ENCODE assay signal across 21 mouse cellular contexts in genomic region chr11:116417054-116417453, GRCm38 (mm10). TPM values are rescaled to one million over a fixed set of nuclear protein-coding genes. Genes with fewer than 3 reads are reported as not detected.
DNase-seq lines count a peak whose midpoint lies in the region; ATAC-seq and TF ChIP-seq lines count a peak whose summit lies in the region.
"Had no signal": no experiment of that assay in that cellular context is flagged by ENCODE, and none has a peak within 500 bp of the region (broad histone marks: within the 10 kb centered on the region; RNA-seq: fewer than 3 reads in every experiment).

No protein-coding gene starts in this region.

- TF ChIP-seq RAD21 in CH12.LX (IDR thresholded peaks at IDR 0.05; ENCODE audit: low read depth, low read length): no peak

- no peak overlapping the region for H3K4me3 ChIP-seq in intestine, embryonic 15.5 days (replicated peaks)
- no peak overlapping the region for H3K4me3 ChIP-seq in intestine, postnatal 0 days (ENCODE audit: low read depth, low read length)
- no peak overlapping the region for H3K4me3 ChIP-seq in CH12.LX (replicated peaks in 1 of 3; ENCODE audit: low read depth in 2 of 3, low read length in 2 of 3, poor library complexity in 1 of 3)
- 0 out of 2 replicates have a peak overlapping the region, but pooled peaks have one; percentile 1 for H3K4me3 ChIP-seq in bone marrow macrophage, adult 2 months (ENCODE audit: insufficient read depth, low read length)
- H3K4me3 ChIP-seq in limb, embryonic 10.5 days: no peak overlapping the region
- H3K4me3 ChIP-seq: forebrain, embryonic 15.5 days; heart, embryonic 15.5 days; hindbrain, embryonic 10.5 days had no signal

- peak overlapping the region; percentile 57; the same call in 1 of the 2 replicates for H3K27ac ChIP-seq in intestine, embryonic 15.5 days
- H3K27ac ChIP-seq in intestine, postnatal 0 days (ENCODE audit: low read depth, low read length): no peak overlapping the region
- peak overlapping the region; percentile 99 for H3K27ac ChIP-seq in CH12.LX (ENCODE audit: insufficient read depth, low read depth)
- H3K27ac ChIP-seq in bone marrow macrophage, adult 2 months (ENCODE audit: insufficient read depth, low read depth, low read length): peak overlapping the region; percentile 0; the same call in 1 of the 2 replicates
- peak overlapping the region; percentile 89; the same call in 1 of the 2 replicates for H3K27ac ChIP-seq in limb, embryonic 10.5 days
- H3K27ac ChIP-seq: forebrain, embryonic 15.5 days; hindbrain, embryonic 10.5 days; hindbrain, embryonic 14.5 days had no signal

- H3K9ac ChIP-seq in intestine, embryonic 15.5 days: no peak overlapping the region
- no peak overlapping the region for H3K9ac ChIP-seq in intestine, postnatal 0 days (ENCODE audit: low read depth, low read length)
- H3K9ac ChIP-seq in CH12.LX (ENCODE audit: insufficient read depth, low read depth): no peak overlapping the region
- H3K9ac ChIP-seq: forebrain, embryonic 15.5 days; heart, embryonic 15.5 days; hindbrain, embryonic 14.5 days had no signal

- peaks cover 18% of the 10 kb centered on the region for H3K4me1 ChIP-seq in intestine, embryonic 15.5 days (replicated peaks)
- peaks cover 4% of the 10 kb centered on the region for H3K4me1 ChIP-seq in intestine, postnatal 0 days (replicated peaks; ENCODE audit: control insufficient read depth, insufficient read depth, low read length)
- H3K4me1 ChIP-seq in CH12.LX (ENCODE audit: control insufficient read depth in 1 of 2, insufficient read depth in 2 of 2): peaks cover 52 to 83% of the 10 kb centered on the region in 2 experiments
- peaks cover 31% of the 10 kb centered on the region for H3K4me1 ChIP-seq in bone marrow macrophage, adult 2 months (ENCODE audit: control insufficient read depth, insufficient read depth, low read length)
- peaks cover 51% of the 10 kb centered on the region for H3K4me1 ChIP-seq in limb, embryonic 10.5 days

- H3K4me2 ChIP-seq in intestine, embryonic 15.5 days (replicated peaks): no peak overlapping the region
- H3K4me2 ChIP-seq in intestine, postnatal 0 days (replicated peaks; ENCODE audit: low read depth): no peak overlapping the region
- no peak overlapping the region for H3K4me2 ChIP-seq in CH12.LX (ENCODE audit: insufficient read depth, low read depth, poor library complexity, severe bottlenecking)
- H3K4me2 ChIP-seq: forebrain, embryonic 15.5 days; heart, embryonic 11.5 days; heart, embryonic 15.5 days; hindbrain, embryonic 14.5 days had no signal

- no peak for TF ChIP-seq EP300 in CH12.LX (IDR thresholded peaks at IDR 0.05; ENCODE audit: low read length)

- H3K9me3 ChIP-seq in intestine, embryonic 15.5 days: no peaks in the 10 kb centered on the region
- H3K9me3 ChIP-seq in intestine, postnatal 0 days (ENCODE audit: control insufficient read depth): no peaks in the 10 kb centered on the region
- no peaks in the 10 kb centered on the region for H3K9me3 ChIP-seq in CH12.LX (replicated peaks; ENCODE audit: low read length)
- H3K9me3 ChIP-seq in limb, embryonic 10.5 days (replicated peaks): no peaks in the 10 kb centered on the region
- H3K9me3 ChIP-seq: forebrain, embryonic 15.5 days; heart, embryonic 15.5 days; hindbrain, embryonic 10.5 days had no signal

- dilution Hi-C loops in CH12.LX (cut with MboI; ENCODE audit: extremely low pct_ligation_motif_present, extremely low pct_unique_long_range_greater_than_20kb, low sequenced_read_pairs): no loop called here

- H3K27me3 ChIP-seq in intestine, embryonic 15.5 days (replicated peaks): no peaks in the 10 kb centered on the region
- H3K27me3 ChIP-seq in intestine, postnatal 0 days (replicated peaks; ENCODE audit: control insufficient read depth, insufficient read depth, low read length): no peaks in the 10 kb centered on the region
- H3K27me3 ChIP-seq in CH12.LX (replicated peaks): no peaks in the 10 kb centered on the region
- peaks cover 2% of the 10 kb centered on the region for H3K27me3 ChIP-seq in limb, embryonic 10.5 days (ENCODE audit: low read depth, poor library complexity, severe bottlenecking)
- H3K27me3 ChIP-seq: forebrain, embryonic 15.5 days; heart, embryonic 15.5 days had no signal

- no peak for ATAC-seq in intestine, embryonic 15.5 days
- no peak for ATAC-seq in intestine, postnatal 0 days
- ATAC-seq: forebrain, embryonic 15.5 days had no signal

- WGBS in intestine, embryonic 15.5 days: 90% methylated on average over 5 of the region's 5 CpGs
- WGBS in intestine, postnatal 0 days: 91% methylated on average over 5 of the region's 5 CpGs
- WGBS in limb, embryonic 10.5 days: 87% methylated on average over 5 of the region's 5 CpGs

- TF ChIP-seq POLR2A in CH12.LX (IDR thresholded peaks at IDR 0.05; ENCODE audit: low read depth, low read length): no peak
- TF ChIP-seq POLR2A in bone marrow macrophage, adult 2 months (IDR thresholded peaks at IDR 0.05; ENCODE audit: borderline replicate concordance, low read depth, low read length): no peak

- TF ChIP-seq CTCF in intestine, postnatal 0 days (IDR thresholded peaks at IDR 0.05; ENCODE audit: low read depth): no peak
- TF ChIP-seq CTCF in CH12.LX (conservative IDR thresholded peaks at IDR 0.05 in 1 of 2, IDR thresholded peaks at IDR 0.05 in 1 of 2; ENCODE audit: low read depth in 2 of 2, low read length in 2 of 2): no peak
- TF ChIP-seq CTCF in bone marrow macrophage, adult 2 months (IDR thresholded peaks at IDR 0.05; ENCODE audit: low read depth, low read length): no peak

- H3K79me2 ChIP-seq in CH12.LX (replicated peaks; ENCODE audit: control insufficient read depth, extremely low read depth, insufficient read depth, poor library complexity, severe bottlenecking): peaks cover 30% of the 10 kb centered on the region

- no peaks in the 10 kb centered on the region for H3K36me3 ChIP-seq in intestine, embryonic 15.5 days
- H3K36me3 ChIP-seq in intestine, postnatal 0 days (ENCODE audit: control insufficient read depth, insufficient read depth): no peaks in the 10 kb centered on the region
- H3K36me3 ChIP-seq in CH12.LX (replicated peaks in 1 of 2; ENCODE audit: control insufficient read depth in 1 of 2, insufficient read depth in 1 of 2, low read length in 1 of 2): peaks cover 0 to 3% of the 10 kb centered on the region in 2 experiments
- H3K36me3 ChIP-seq in limb, embryonic 10.5 days: no peaks in the 10 kb centered on the region
- H3K36me3 ChIP-seq: forebrain, embryonic 15.5 days; heart, embryonic 15.5 days; hindbrain, embryonic 10.5 days had no signal

- DNase-seq in CH12.LX (ENCODE audit: extremely low read depth): no peak
- DNase-seq in limb, embryonic 10.5 days (ENCODE audit: low spot score): no peak
- no peak for DNase-seq in urinary bladder, postnatal 25 days (ENCODE audit: low spot score)
- DNase-seq in cerebellum, postnatal 10 days: no peak
- no peak for DNase-seq in thymus, adult 18-20 months
- DNase-seq: adrenal gland, adult 8-10 months; cerebellum, adult 11-12 months; cerebellum, adult 9-10 months; cerebellum, postnatal 36 days; gastrocnemius, postnatal 10 days; heart, postnatal 14 days had no signal

- in situ Hi-C loops in CH12.LX (cut with MboI; ENCODE audit: low pct_ligation_motif_present, low pct_unique_long_range_greater_than_20kb, low sequenced_read_pairs): loop anchor here (25.0 kb wide), 1 partner anchor 780 kb away; the partner anchor contains the start of gene Slc25a19

TF ChIP-seq in CH12.LX, 34 proteins besides CTCF, POLR2A, EP300 and RAD21 (continues in another document):
- TF ChIP-seq USF2 (conservative IDR thresholded peaks at IDR 0.05; ENCODE audit: low read depth, low read length) (peak; percentile 55), HCFC1 (IDR thresholded peaks at IDR 0.05; ENCODE audit: low read depth, low read length) (no peak), TCF12 (IDR thresholded peaks at IDR 0.05; ENCODE audit: low read depth, low read length) (no peak), POLR2AphosphoS2 (IDR thresholded peaks at IDR 0.05; ENCODE audit: low read depth, low read length) (no peak), USF1 (IDR thresholded peaks at IDR 0.05; ENCODE audit: low read depth, low read length) (peak; percentile 49), IRF4 (IDR thresholded peaks at IDR 0.05; ENCODE audit: low read depth, low read length) (no peak), MAX (IDR thresholded peaks at IDR 0.05; ENCODE audit: low read length) (no peak), MAFK (IDR thresholded peaks at IDR 0.05; ENCODE audit: insufficient replicate concordance, low read length) (no peak), UBTF (IDR thresholded peaks at IDR 0.05; ENCODE audit: low read depth, low read length) (no peak), MEF2A (IDR thresholded peaks at IDR 0.05; ENCODE audit: borderline replicate concordance, low read depth, low read length) (no peak)

RNA-seq across cellular contexts. Expression of gene Rnf157, which starts 4.2 kb away (rescaled TPM):
- 16.4 and 18.2 TPM in 2 replicates for polyA plus RNA-seq in intestine, embryonic 15.5 days (2015; fragmentation: Nextera tagmentation; extraction: Ambion mirVana)
- polyA plus RNA-seq in intestine, postnatal 0 days (2015; fragmentation: Nextera tagmentation; extraction: Ambion mirVana): 4.9 and 6.6 TPM in 2 replicates
- 17.2 and 39.3 TPM in 2 replicates for total RNA-seq in CH12.LX (2012; rRNA removed)
- 7.2 and 8.7 TPM in 2 replicates for total RNA-seq in CH12.LX (2014; rRNA removed)
- polyA plus RNA-seq in CH12.LX (2012; ENCODE audit: insufficient read length, low read depth): 8.7 and 10.9 TPM in 2 replicates
- 12.3 and 12.4 TPM in 2 replicates for polyA plus RNA-seq in bone marrow macrophage, adult 2 months (2012; ENCODE audit: insufficient read depth, insufficient read length, missing spikeins)
- polyA plus RNA-seq in limb, embryonic 10.5 days (2016; fragmentation: Nextera tagmentation; extraction: Ambion mirVana): 11.1 and 18.3 TPM in 2 replicates

RNA-seq across cellular contexts. Expression of gene Ubald2, which starts 16.8 kb away (rescaled TPM):
- polyA plus RNA-seq in intestine, embryonic 15.5 days (2015; fragmentation: Nextera tagmentation; extraction: Ambion mirVana): 48.8 and 50.7 TPM in 2 replicates
- 60.2 and 60.6 TPM in 2 replicates for polyA plus RNA-seq in intestine, postnatal 0 days (2015; fragmentation: Nextera tagmentation; extraction: Ambion mirVana)
- total RNA-seq in CH12.LX (2012; rRNA removed): 321 and 436 TPM in 2 replicates
- total RNA-seq in CH12.LX (2014; rRNA removed): 291 and 336 TPM in 2 replicates
- polyA plus RNA-seq in CH12.LX (2012; ENCODE audit: insufficient read length, low read depth): 222 and 228 TPM in 2 replicates
- polyA plus RNA-seq in bone marrow macrophage, adult 2 months (2012; ENCODE audit: insufficient read depth, insufficient read length, missing spikeins): 123 and 152 TPM in 2 replicates
- polyA plus RNA-seq in limb, embryonic 10.5 days (2016; fragmentation: Nextera tagmentation; extraction: Ambion mirVana): 44.1 and 51.8 TPM in 2 replicates

RNA-seq across cellular contexts. Expression of gene Qrich2, which starts 49.0 kb away (rescaled TPM):
- 0.30 TPM in 1 of 2 replicates, not detected in the other for polyA plus RNA-seq in intestine, embryonic 15.5 days (2015; fragmentation: Nextera tagmentation; extraction: Ambion mirVana)
- polyA plus RNA-seq in intestine, postnatal 0 days (2015; fragmentation: Nextera tagmentation; extraction: Ambion mirVana): 0.14 TPM in 1 of 2 replicates, not detected in the other
- total RNA-seq in CH12.LX (2012; rRNA removed) (0.13 and 0.38 TPM in 2 replicates), CH12.LX (2014; rRNA removed) (0.23 and 0.32 TPM in 2 replicates)
- polyA plus RNA-seq in CH12.LX (2012; ENCODE audit: insufficient read length, low read depth): 0.29 and 0.37 TPM in 2 replicates
- polyA plus RNA-seq in bone marrow macrophage, adult 2 months (2012; ENCODE audit: insufficient read depth, insufficient read length, missing spikeins): not detected in 2 replicates
- polyA plus RNA-seq in limb, embryonic 10.5 days (2016; fragmentation: Nextera tagmentation; extraction: Ambion mirVana): 0.36 and 0.44 TPM in 2 replicates
- total RNA-seq: gastrocnemius, postnatal 10 days; granulocyte monocyte progenitor cell, adult 5-6 weeks; heart, postnatal 14 days had no signal
- polyA plus RNA-seq: forebrain, embryonic 11.5 days; forebrain, embryonic 15.5 days; heart, embryonic 15.5 days; hindbrain, embryonic 14.5 days had no signal
